Mouse (Mus musculus) Muller cell, postnatal 12 days (primary cell): ENCODE measurements around the gene Pgk1.
A peak's percentile ranks its signal among the peaks of the same experiment; 100 is the strongest.

Experiments
- DNase-seq: peaks from one replicate; pipeline ENCODE4 v3.0.0-alpha.2; 2015; ENCODE audit errors: inconsistent ontology term

Gene Pgk1

GRCm38 (mm10) chrX:106219171-106220032 lies 32.5 kb downstream of the Pgk1 start:
- DNase-seq = peak; percentile 75

- no peak for DNase-seq
These were observed 34.2 kb downstream of the Pgk1 start, which contains the start of gene Taf9b for GRCm38 (mm10) chrX:106221058-106221457. Taf9b (minus strand) TSS chrX:106221158.
